Mouse (Mus musculus) liver, embryonic 14.5 days (tissue): ENCODE measurements around the gene Baz2b. TPM values are rescaled to one million over a fixed set of nuclear protein-coding genes. Genes with fewer than 3 reads are reported as not detected.

ENCODE experiments used
- ATAC-seq: fragments of 200-750 bp; cut with Nextera tagmentation; 2 replicates; pipeline ENCODE4 v1.8.0; 2017; ENCODE audit warnings: moderate number of reproducible peaks, mild to moderate bottlenecking, moderate library complexity; ENCODE audit not compliant: insufficient read depth
- DNase-seq, 3 experiments: peaks; one replicate each; pipeline ENCODE4 v3.0.0-alpha.2; 2012 to 2013; ENCODE audit warnings: low read depth in 3 of 3, low spot score in 3 of 3
- H3K27ac ChIP-seq: fragments of 300-500 bp; sonication (generic); 2 replicates; pipeline ENCODE4 v1.5.1; 2014; ENCODE audit warnings: moderate library complexity, mild to moderate bottlenecking, control low read depth, inconsistent platforms
- H3K27me3 ChIP-seq: fragments of 300-500 bp; sonication (generic); 2 replicates; pipeline ENCODE4 v1.6.1; 2014; ENCODE audit warnings: mild to moderate bottlenecking, low read length, moderate library complexity; ENCODE audit not compliant: control insufficient read depth, insufficient read depth
- H3K36me3 ChIP-seq: fragments of 300-500 bp; sonication (generic); replicated peaks from 2 replicates; pipeline ENCODE4 v1.6.1; 2014; ENCODE audit warnings: low read depth; ENCODE audit not compliant: control insufficient read depth, insufficient read depth
- H3K4me1 ChIP-seq, 2 experiments: fragments of 200-500 bp in 1 of 2; fragments of 300-500 bp in 1 of 2; sonication (generic) in 1 of 2; replicated peaks; 2 replicates each; pipeline ENCODE4 v1.6.1; 2012 to 2014; ENCODE audit warnings: antibody characterized with exemption in 1 of 2, inconsistent platforms in 1 of 2, low read length in 1 of 2; ENCODE audit not compliant: control insufficient read depth in 2 of 2, insufficient read depth in 2 of 2
- H3K4me2 ChIP-seq: fragments of 300-500 bp; sonication (generic); 2 replicates; pipeline ENCODE4 v1.6.1; 2014; ENCODE audit warnings: low read depth, mild to moderate bottlenecking, control low read depth, moderate library complexity
- H3K4me3 ChIP-seq, 2 experiments: fragments of 200-500 bp in 1 of 2; fragments of 300-500 bp in 1 of 2; sonication (generic) in 1 of 2; 2 replicates each; pipeline ENCODE4 v1.5.1; 2012 to 2014; ENCODE audit warnings: low read depth in 2 of 2, low read length in 2 of 2, mild to moderate bottlenecking in 2 of 2, control low read depth in 1 of 2, inconsistent platforms in 1 of 2, moderate library complexity in 1 of 2; ENCODE audit not compliant: insufficient read depth in 1 of 2
- H3K9ac ChIP-seq: fragments of 300-500 bp; sonication (generic); replicated peaks from 2 replicates; pipeline ENCODE4 v1.6.1; 2014; ENCODE audit warnings: mild to moderate bottlenecking, control low read depth, moderate library complexity
- H3K9me3 ChIP-seq: fragments of 300-500 bp; sonication (generic); 2 replicates; pipeline ENCODE4 v1.6.1; 2016; ENCODE audit warnings: low read length, mixed read lengths; ENCODE audit not compliant: control insufficient read depth
- CTCF ChIP-seq: IDR thresholded peaks from 2 replicates; pipeline ENCODE4 v1.5.1; 2016; ENCODE audit warnings: antibody characterized with exemption, low read depth, control low read depth
- EP300 ChIP-seq: IDR thresholded peaks from 2 replicates; pipeline ENCODE4 v1.6.1; 2016; ENCODE audit warnings: antibody characterized with exemption, low read depth
- WGBS: fragments of 180-500 bp; shearing (Covaris S2); extraction: QIAGEN DNeasy Blood & Tissue Kit; methylation state at CpG from one replicate; pipeline ENCODE4 v1.1.7; 2014; ENCODE audit not compliant: insufficient replicate concordance; 5-methylcytosine and 5-hydroxymethylcytosine counted together
- polyA plus RNA-seq, 2 experiments: library from polyadenylated mRNA; depleted of rRNA in 1 of 2; stranded (reverse) in 1 of 2; unstranded in 1 of 2; fragments of >200 nt; fragmentation: Nextera tagmentation in 1 of 2; extraction: Ambion mirVana in 1 of 2; gene quantifications; 2 replicates each; pipeline versions ENCODE4 v1.2.1 to v1.2.3; 2012 to 2014

Gene Baz2b
- polyA plus RNA-seq, 2 experiments = 9.1 to 11.0 TPM

DNA sequence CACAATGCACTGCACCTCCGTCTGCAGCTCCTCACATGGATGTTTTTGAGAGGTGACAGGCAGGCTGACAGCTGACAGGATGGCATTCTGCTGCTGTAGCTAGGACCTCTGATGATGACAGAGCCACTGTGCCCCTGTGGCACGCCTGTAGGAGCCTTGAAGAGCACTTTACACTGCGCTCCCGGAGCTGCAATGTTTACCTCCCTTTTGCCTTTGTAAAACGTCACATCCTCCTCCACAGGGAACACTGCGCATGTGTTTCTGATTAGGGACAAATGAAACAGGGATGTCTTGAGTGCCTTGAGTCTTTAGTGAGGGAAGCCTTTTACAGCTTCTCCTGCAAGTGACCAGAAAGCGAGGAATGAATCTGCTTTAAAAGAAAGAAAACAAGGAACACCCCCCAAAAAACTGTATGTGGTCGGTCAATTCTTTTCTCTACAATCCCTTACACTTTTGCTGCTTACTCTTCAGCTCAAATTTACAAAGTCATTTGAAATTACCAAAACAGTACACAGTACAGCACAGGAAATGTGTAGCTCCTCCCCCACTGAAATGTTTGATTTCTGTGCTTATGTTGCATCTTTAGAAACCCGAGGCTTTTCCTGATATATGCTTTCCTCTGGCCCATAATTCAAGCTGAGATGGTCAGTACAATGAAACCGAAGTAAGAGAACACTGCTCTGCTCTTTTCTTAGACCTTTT, 217.0 kb downstream of the Baz2b start:
- H3K36me3 ChIP-seq = no peaks in the 10 kb centered on the region
- no peak for ATAC-seq
- DNase-seq = no peak

DNA sequence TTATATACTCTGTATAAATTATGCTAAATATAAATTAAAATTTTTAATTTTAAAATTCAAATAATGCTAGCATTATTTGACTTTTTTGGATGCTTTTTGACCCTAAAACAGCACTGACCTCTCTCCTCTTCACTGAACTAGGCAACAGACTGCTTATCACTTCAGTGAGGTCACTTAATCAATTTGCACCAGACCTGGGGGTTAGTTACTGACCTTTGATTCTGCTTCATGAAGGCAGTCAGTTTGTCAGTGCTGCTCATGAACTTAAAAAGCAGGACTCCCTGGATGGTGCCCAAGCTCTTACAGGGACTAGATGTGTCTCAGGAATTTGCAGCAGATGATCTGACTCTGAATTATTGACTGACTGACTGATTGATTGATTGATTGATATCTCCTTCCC, 217.9 kb downstream of the Baz2b start:
- DNase-seq = no peak

More for the DNA sequence above, 217.0 kb downstream of the Baz2b start:
- Histone ChIP-seq H3K27me3 (no peaks in the 10 kb centered on the region), H3K4me1 (0 out of 4 replicates have a peak, but pooled peaks cover 0 to 5% of the 10 kb centered on the region in 2 experiments), H3K9ac (no peak overlapping the region), H3K4me2 (no peak overlapping the region), H3K9me3 (no peaks in the 10 kb centered on the region), H3K4me3 (no peak overlapping the region), H3K27ac (no peak overlapping the region)
- TF ChIP-seq CTCF (no peak), EP300 (no peak)
- WGBS = 76% methylated on average over 10 of the region's 10 CpGs

DNA sequence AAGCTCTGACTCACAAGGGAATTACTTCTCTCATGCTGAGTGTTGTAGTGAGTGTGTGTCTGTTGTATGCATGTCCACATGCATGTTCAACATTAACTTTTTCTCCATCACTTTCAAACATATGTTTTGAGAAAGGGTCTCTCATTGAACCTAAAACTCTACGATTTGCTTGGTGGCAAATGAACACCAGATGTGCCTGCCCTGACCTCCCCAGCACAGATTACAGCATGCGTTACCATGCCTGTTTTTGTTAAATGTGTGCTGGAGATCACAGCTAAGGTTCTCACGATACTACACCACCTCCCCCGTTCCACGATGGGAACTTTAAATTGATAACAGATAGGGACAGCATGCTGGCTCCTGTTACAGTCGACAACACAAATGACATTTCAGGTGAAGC, 222.1 kb downstream of the Baz2b start:
- Histone ChIP-seq H3K9me3 (no peaks in the 10 kb centered on the region), H3K36me3 (no peaks in the 10 kb centered on the region), H3K4me2 (no peak overlapping the region), H3K9ac (no peak overlapping the region), H3K27me3 (no peaks in the 10 kb centered on the region), H3K27ac (no peak overlapping the region), H3K4me3 (no peak overlapping the region), H3K4me1 (0 out of 4 replicates have a peak, but pooled peaks cover 0 to 3% of the 10 kb centered on the region in 2 experiments)
- TF ChIP-seq CTCF = no peak
- no peak for TF ChIP-seq EP300
- ATAC-seq (no peak), DNase-seq (no peak)
- WGBS = 52% methylated on average over 6 of the region's 6 CpGs

More for the DNA sequence above, 217.9 kb downstream of the Baz2b start:
- Histone ChIP-seq H3K4me2 (no peak overlapping the region), H3K36me3 (no peaks in the 10 kb centered on the region), H3K4me1 (0 out of 4 replicates have a peak, but pooled peaks cover 0 to 5% of the 10 kb centered on the region in 2 experiments), H3K9ac (no peak overlapping the region), H3K9me3 (no peaks in the 10 kb centered on the region), H3K27me3 (no peaks in the 10 kb centered on the region), H3K27ac (no peak overlapping the region), H3K4me3 (no peak overlapping the region)
- TF ChIP-seq CTCF = no peak
- no peak for TF ChIP-seq EP300
- ATAC-seq = no peak

DNA sequence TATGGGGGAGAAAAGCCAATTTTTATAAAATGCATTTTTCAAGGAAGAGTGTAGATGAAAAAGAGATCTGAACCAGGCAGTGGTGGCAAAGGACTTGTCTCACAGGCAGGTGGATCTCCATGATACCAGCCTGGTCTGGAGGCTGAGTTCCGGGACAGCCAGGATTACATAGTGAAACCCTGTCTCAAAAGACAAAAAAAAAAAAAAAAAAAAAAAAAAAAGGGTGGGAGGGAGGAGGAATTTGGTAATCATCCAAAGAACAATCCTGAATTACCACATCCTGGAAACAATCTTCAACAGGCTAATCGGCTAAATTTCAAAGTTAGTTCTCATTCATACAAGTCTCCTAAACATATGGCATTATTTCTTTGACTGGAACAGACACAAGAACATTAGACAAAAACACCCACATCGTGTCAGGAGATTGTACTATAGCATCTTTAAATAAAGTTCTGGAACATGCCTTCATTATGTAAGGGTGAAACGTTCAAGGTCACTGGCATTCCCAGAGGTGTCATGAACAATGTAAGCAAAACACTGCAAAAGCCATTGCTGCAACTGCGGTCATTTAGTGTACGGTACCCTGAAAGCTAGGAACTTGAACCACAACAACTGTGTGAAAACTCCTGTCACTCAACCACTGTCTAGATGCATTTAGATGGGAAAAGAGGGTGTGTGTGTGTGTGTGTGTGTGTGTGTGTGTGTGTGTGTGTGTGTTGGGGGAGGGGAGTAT, 230.0 kb downstream of the Baz2b start:
- H3K36me3 ChIP-seq = peaks cover 2% of the 10 kb centered on the region; the same call in 1 of the 2 replicates
- 69% methylated on average over 6 of the region's 6 CpGs for WGBS
- no peak overlapping the region for H3K4me3 ChIP-seq
- TF ChIP-seq CTCF (no peak), EP300 (no peak)
- H3K27ac ChIP-seq = no peak overlapping the region
- no peaks in the 10 kb centered on the region for H3K9me3 ChIP-seq
- ATAC-seq = no peak
- H3K4me1 ChIP-seq = peaks cover 0 to 3% of the 10 kb centered on the region in 2 experiments; a peak in 1 of 4 replicates
- no peak for DNase-seq
- H3K4me2 ChIP-seq = no peak overlapping the region
- no peak overlapping the region for H3K9ac ChIP-seq
- H3K27me3 ChIP-seq = no peaks in the 10 kb centered on the region

DNA sequence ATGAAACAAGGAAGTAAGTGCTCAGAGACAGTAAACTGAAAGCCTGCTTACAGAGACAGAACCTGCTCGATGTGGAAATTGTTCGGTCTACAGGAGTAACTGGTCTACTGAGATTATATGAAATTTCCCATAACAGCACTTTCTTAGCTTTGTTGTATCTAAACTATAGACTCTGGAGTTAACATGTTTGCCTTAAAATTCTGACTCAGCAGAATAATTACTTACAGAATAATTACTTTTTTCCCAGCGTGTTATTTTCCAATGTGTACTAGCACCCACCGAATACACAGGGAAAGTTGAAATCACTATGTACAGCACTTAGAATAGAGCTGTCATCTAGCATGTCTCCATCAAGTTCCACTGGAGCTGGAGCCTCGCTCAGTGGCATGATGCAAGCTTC, 233.0 kb downstream of the Baz2b start:
- Histone ChIP-seq H3K4me1 (peaks cover 3 to 15% of the 10 kb centered on the region in 2 experiments; a peak in 3 of 4 replicates), H3K4me3 (no peak overlapping the region), H3K9me3 (no peaks in the 10 kb centered on the region), H3K27ac (no peak overlapping the region), H3K36me3 (peaks cover 2% of the 10 kb centered on the region; the same call in 1 of the 2 replicates), H3K4me2 (no peak overlapping the region), H3K9ac (no peak overlapping the region), H3K27me3 (no peaks in the 10 kb centered on the region)
- no peak for DNase-seq
- WGBS = 82% methylated on average over 5 of the region's 5 CpGs
- TF ChIP-seq CTCF = no peak
- TF ChIP-seq EP300 = no peak
- ATAC-seq = no peak
